In the genomic region with DNA sequence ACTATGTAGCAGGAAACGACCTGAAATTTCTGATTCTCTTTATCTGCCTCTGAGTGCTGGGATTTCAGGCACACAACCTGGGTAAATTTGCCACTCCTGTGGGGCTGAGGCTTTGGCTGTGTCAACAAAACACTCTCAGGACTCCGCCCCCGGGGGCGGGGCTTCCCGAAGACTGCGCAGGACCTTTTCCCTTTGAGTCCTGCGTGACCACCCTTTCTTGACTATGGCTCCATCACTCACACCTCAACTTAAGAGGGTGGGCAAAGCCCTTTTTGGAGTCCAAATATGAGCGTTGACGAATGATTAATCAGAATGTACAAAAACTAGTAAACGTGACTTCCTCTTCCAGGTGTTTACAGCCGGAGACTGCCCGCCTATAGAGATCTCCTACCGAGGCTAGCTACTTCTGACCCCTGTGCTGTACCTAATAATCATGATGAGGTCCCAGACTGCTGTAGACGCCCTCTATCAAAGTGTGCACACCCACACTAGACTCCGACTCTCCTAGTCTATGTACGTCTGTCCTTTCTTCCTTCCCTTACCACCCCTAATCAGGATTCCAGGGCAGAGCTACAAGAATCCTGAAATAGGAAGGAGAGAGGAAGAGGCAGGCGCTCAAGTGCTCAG, we compare ENCODE assay signal across 8 mouse cellular contexts. TPM values are rescaled to one million over a fixed set of nuclear protein-coding genes. Genes with fewer than 3 reads are reported as not detected.
DNase-seq lines count a peak whose midpoint lies in the region; ATAC-seq and TF ChIP-seq lines count a peak whose summit lies in the region.

No protein-coding gene starts in this region.

- no peak for TF ChIP-seq CTCF in kidney, postnatal 0 days (IDR thresholded peaks at IDR 0.05; ENCODE audit: low read depth)
- no peak for TF ChIP-seq CTCF in lung, embryonic 14.5 days (IDR thresholded peaks at IDR 0.05; ENCODE audit: low read depth)

- no peaks in the 10 kb centered on the region for H3K9me3 ChIP-seq in heart, embryonic 15.5 days (replicated peaks)
- H3K9me3 ChIP-seq in kidney, postnatal 0 days (replicated peaks; ENCODE audit: low read length), result no peaks in the 10 kb centered on the region
- H3K9me3 ChIP-seq in lung, embryonic 14.5 days (ENCODE audit: low read depth, low read length), result no peaks in the 10 kb centered on the region
- H3K9me3 ChIP-seq in neural tube, embryonic 15.5 days (replicated peaks), result no peaks in the 10 kb centered on the region

- H3K27ac ChIP-seq in heart, embryonic 15.5 days, result no peak overlapping the region
- H3K27ac ChIP-seq in kidney, postnatal 0 days, result peak overlapping the region; percentile 3; the same call in 1 of the 2 replicates
- H3K27ac ChIP-seq in lung, embryonic 14.5 days (ENCODE audit: low read depth), result no peak overlapping the region
- no peak overlapping the region for H3K27ac ChIP-seq in neural tube, embryonic 15.5 days (replicated peaks)

- WGBS in heart, embryonic 15.5 days, result 14% methylated on average over 17 of the region's 17 CpGs
- WGBS in kidney, postnatal 0 days, result 13% methylated on average over 17 of the region's 17 CpGs
- WGBS in lung, embryonic 14.5 days, result 15% methylated on average over 17 of the region's 17 CpGs
- 15% methylated on average over 17 of the region's 17 CpGs for WGBS in neural tube, embryonic 15.5 days

- H3K9ac ChIP-seq in heart, embryonic 15.5 days, result no peak overlapping the region; the same call in 1 of the 2 replicates
- no peak overlapping the region for H3K9ac ChIP-seq in kidney, postnatal 0 days (ENCODE audit: low read depth, low read length)
- no peak overlapping the region for H3K9ac ChIP-seq in lung, embryonic 14.5 days
- 0 out of 2 replicates have a peak overlapping the region, but pooled peaks have one; percentile 26 for H3K9ac ChIP-seq in neural tube, embryonic 15.5 days (replicated peaks)

- H3K36me3 ChIP-seq in heart, embryonic 15.5 days, result peaks cover 28% of the 10 kb centered on the region; the same call in 1 of the 2 replicates
- 0 out of 2 replicates have a peak, but pooled peaks cover 2% of the 10 kb centered on the region for H3K36me3 ChIP-seq in kidney, postnatal 0 days (ENCODE audit: insufficient read depth, low read length)
- peaks cover 27% of the 10 kb centered on the region for H3K36me3 ChIP-seq in lung, embryonic 14.5 days (ENCODE audit: insufficient read depth)
- peaks cover 28% of the 10 kb centered on the region for H3K36me3 ChIP-seq in neural tube, embryonic 15.5 days

- H3K4me1 ChIP-seq in heart, embryonic 15.5 days (replicated peaks), result peaks cover 9% of the 10 kb centered on the region
- H3K4me1 ChIP-seq in kidney, postnatal 0 days (replicated peaks; ENCODE audit: insufficient read depth, low read length), result peaks cover 3% of the 10 kb centered on the region; the same call in 1 of the 2 replicates
- H3K4me1 ChIP-seq in lung, embryonic 14.5 days (ENCODE audit: insufficient read depth), result peaks cover 7% of the 10 kb centered on the region; the same call in 1 of the 2 replicates
- peaks cover 9% of the 10 kb centered on the region for H3K4me1 ChIP-seq in neural tube, embryonic 15.5 days

- peak; percentile 50 for DNase-seq in 416B (ENCODE audit: low read depth)
- DNase-seq in R1 (ENCODE audit: low read depth, low spot score), result peak; percentile 68
- peak; percentile 71 for DNase-seq in embryo, embryonic 11 days
- peak; percentile 56 for DNase-seq in kidney, postnatal 0 days (ENCODE audit: low spot score)
- peak; percentile 81 for DNase-seq in lung, embryonic 14.5 days
- peak; percentile 78 to 84 for DNase-seq in urinary bladder, postnatal 36 days (ENCODE audit: low spot score in 2 of 2)

- H3K27me3 ChIP-seq in heart, embryonic 15.5 days, result no peaks in the 10 kb centered on the region
- H3K27me3 ChIP-seq in kidney, postnatal 0 days (ENCODE audit: insufficient read depth, low read length), result no peaks in the 10 kb centered on the region
- H3K27me3 ChIP-seq in lung, embryonic 14.5 days (ENCODE audit: insufficient read depth, low read length), result no peaks in the 10 kb centered on the region
- no peaks in the 10 kb centered on the region for H3K27me3 ChIP-seq in neural tube, embryonic 15.5 days (replicated peaks)

- H3K4me3 ChIP-seq in heart, embryonic 15.5 days, result peak overlapping the region; percentile 26
- no peak overlapping the region for H3K4me3 ChIP-seq in kidney, postnatal 0 days (replicated peaks; ENCODE audit: low read depth, low read length)
- peak overlapping the region; percentile 7; the same call in 1 of the 2 replicates for H3K4me3 ChIP-seq in lung, embryonic 14.5 days (ENCODE audit: low read depth, low read length)
- 0 out of 2 replicates have a peak overlapping the region, but pooled peaks have one; percentile 9 for H3K4me3 ChIP-seq in neural tube, embryonic 15.5 days (replicated peaks)

- no peak for ATAC-seq in heart, embryonic 15.5 days (replicated peaks; ENCODE audit: insufficient number of reproducible peaks, insufficient read depth, low FRiP score, low read depth)
- ATAC-seq in kidney, postnatal 0 days (replicated peaks; ENCODE audit: low FRiP score, low read depth), result peak; percentile 20
- peak; percentile 39 for ATAC-seq in lung, embryonic 14.5 days (ENCODE audit: insufficient read depth)
- peak; percentile 30 for ATAC-seq in neural tube, embryonic 15.5 days (ENCODE audit: low FRiP score)

- H3K4me2 ChIP-seq in heart, embryonic 15.5 days, result peak overlapping the region; percentile 57
- H3K4me2 ChIP-seq in kidney, postnatal 0 days (ENCODE audit: low read length), result peak overlapping the region; percentile 43
- peak overlapping the region; percentile 47 for H3K4me2 ChIP-seq in lung, embryonic 14.5 days
- peak overlapping the region; percentile 51 for H3K4me2 ChIP-seq in neural tube, embryonic 15.5 days

RNA-seq across cellular contexts. Expression of a gene that starts 10.2 kb away (rescaled TPM):
- 57.8 and 61.4 TPM in 2 replicates for polyA plus RNA-seq in heart, embryonic 15.5 days (2015; fragmentation: Nextera tagmentation; extraction: Ambion mirVana)
- 55.9 and 60.9 TPM in 2 replicates for polyA plus RNA-seq in kidney, postnatal 0 days (2015; fragmentation: Nextera tagmentation; extraction: Ambion mirVana)
- 16.7 and 19.7 TPM in 2 replicates for polyA plus RNA-seq in lung, embryonic 14.5 days (2014; fragmentation: Nextera tagmentation; extraction: Ambion mirVana)
- polyA plus RNA-seq in neural tube, embryonic 15.5 days (2015; fragmentation: Nextera tagmentation; extraction: Ambion mirVana), result 31.2 and 34.5 TPM in 2 replicates

RNA-seq across cellular contexts. Expression of a gene that starts 25.6 kb away (rescaled TPM):
- polyA plus RNA-seq in heart, embryonic 15.5 days (2015; fragmentation: Nextera tagmentation; extraction: Ambion mirVana), result 9.1 and 14.1 TPM in 2 replicates
- polyA plus RNA-seq in kidney, postnatal 0 days (2015; fragmentation: Nextera tagmentation; extraction: Ambion mirVana), result 13.2 and 13.6 TPM in 2 replicates
- 20.8 and 21.8 TPM in 2 replicates for polyA plus RNA-seq in lung, embryonic 14.5 days (2014; fragmentation: Nextera tagmentation; extraction: Ambion mirVana)
- 14.8 and 19.0 TPM in 2 replicates for polyA plus RNA-seq in neural tube, embryonic 15.5 days (2015; fragmentation: Nextera tagmentation; extraction: Ambion mirVana)
